Mouse (Mus musculus) heart, postnatal 0 days (tissue): Measurements from ENCODE around the gene Dnmbp.

Source experiments
- CTCF ChIP-seq: IDR thresholded peaks from 2 replicates; pipeline ENCODE4 v1.5.1; 2016; ENCODE audit warnings: antibody characterized with exemption, control low read depth, low read depth
- EP300 ChIP-seq: IDR thresholded peaks from 2 replicates; pipeline ENCODE4 v1.6.1; 2016; ENCODE audit warnings: antibody characterized with exemption, low read depth

DNA sequence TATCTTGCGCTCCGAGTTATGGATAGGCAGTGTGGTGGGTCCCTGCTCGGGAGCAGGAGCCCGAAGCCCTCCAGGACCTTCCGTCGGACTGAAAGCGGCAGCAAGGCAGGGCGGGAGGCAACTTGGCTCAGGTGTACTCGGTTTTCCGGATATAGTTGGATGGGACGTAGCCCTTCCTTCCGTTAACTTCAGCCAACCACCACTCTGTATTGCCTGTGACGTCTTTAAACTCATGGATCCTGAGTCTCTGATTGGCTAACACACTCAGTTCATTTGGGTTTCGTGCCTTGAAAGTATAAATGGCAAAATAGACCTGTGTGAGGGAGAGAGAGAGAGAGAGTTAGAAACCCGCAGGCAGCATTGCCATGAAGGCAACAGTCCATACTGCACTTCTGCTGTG lies 92.0 kb downstream of the Dnmbp start:
- TF ChIP-seq CTCF (no peak), EP300 (no peak)
